Mouse (Mus musculus) heart, postnatal 0 days (tissue): Measurements from ENCODE around the gene Bbof1.
A peak's percentile ranks its signal among the peaks of the same experiment; 100 is the strongest.

Experiments
- CTCF ChIP-seq: IDR thresholded peaks from 2 replicates; pipeline ENCODE4 v1.5.1; 2016; ENCODE audit warnings: antibody characterized with exemption, control low read depth, low read depth
- EP300 ChIP-seq: IDR thresholded peaks from 2 replicates; pipeline ENCODE4 v1.6.1; 2016; ENCODE audit warnings: antibody characterized with exemption, low read depth

DNA sequence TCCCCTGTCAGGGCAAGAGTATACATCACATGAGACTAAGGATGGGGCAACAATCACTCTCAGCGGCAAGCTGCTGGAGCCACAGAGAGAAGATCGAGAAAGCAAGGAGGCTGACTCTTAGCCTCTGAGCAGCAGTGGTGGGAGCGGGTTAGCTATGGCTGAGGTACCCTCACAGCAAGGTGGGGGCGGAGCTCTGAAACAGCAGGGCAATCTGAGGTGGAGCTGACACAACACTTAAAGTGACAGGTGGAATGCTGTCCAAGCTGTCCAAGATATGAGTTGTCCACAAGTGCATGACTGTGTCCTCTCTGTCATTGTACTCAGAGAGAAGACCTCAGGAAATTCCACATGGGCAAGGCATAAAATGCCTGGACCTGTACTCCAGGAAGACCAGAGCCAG lies 26.5 kb upstream of the Bbof1 start:
- 0 out of 2 replicates have a peak, but pooled peaks have one; percentile 4 for TF ChIP-seq CTCF
- TF ChIP-seq EP300: peak; percentile 79
